8 mouse cellular contexts compared by ENCODE assay signal in genomic region chr3:96558159-96558558, GRCm38 (mm10). TPM values are rescaled to one million over a fixed set of nuclear protein-coding genes. Genes with fewer than 3 reads are reported as not detected.
A peak's percentile ranks its signal among the peaks of the same experiment; 100 is the strongest.
DNase-seq lines count a peak whose midpoint lies in the region; TF ChIP-seq lines count a peak whose summit lies in the region.

No protein-coding gene starts in this region.

- peaks cover 14% of the 10 kb centered on the region for H3K36me3 ChIP-seq in heart, adult 2 months (ENCODE audit: control insufficient read depth, insufficient read depth, low read length)
- H3K36me3 ChIP-seq in hindbrain, embryonic 10.5 days = peaks cover 24% of the 10 kb centered on the region

- H3K9me3 ChIP-seq in hindbrain, embryonic 10.5 days = no peaks in the 10 kb centered on the region

- DNase-seq in heart, adult 2 months = peak; percentile 61 to 75
- DNase-seq in heart, adult 18-20 months = no peak
- peak; percentile 52 for DNase-seq in embryo, embryonic 10 days (ENCODE audit: low spot score)
- DNase-seq in hindbrain, embryonic 10.5 days (ENCODE audit: low spot score) = no peak
- peak; percentile 46 for DNase-seq in liver
- no peak for DNase-seq in layer of hippocampus, postnatal 14 days (ENCODE audit: low spot score in 2 of 2)
- DNase-seq in cerebellum, adult 11-12 months = no peak

- no peaks in the 10 kb centered on the region for H3K27me3 ChIP-seq in heart, adult 2 months (ENCODE audit: control insufficient read depth, insufficient read depth, low read length)
- no peaks in the 10 kb centered on the region for H3K27me3 ChIP-seq in hindbrain, embryonic 10.5 days (ENCODE audit: insufficient read depth, poor library complexity, severe bottlenecking)

- TF ChIP-seq EP300 in heart, adult 2 months (IDR thresholded peaks at IDR 0.05; ENCODE audit: insufficient read depth, low read depth, low read length) = peak; percentile 60; the same call in 1 of the 2 replicates

- peaks cover 6% of the 10 kb centered on the region; the same call in 1 of the 2 replicates for H3K79me2 ChIP-seq in heart, adult 2 months (replicated peaks; ENCODE audit: control insufficient read depth, insufficient read depth, low read length)

- H3K4me1 ChIP-seq in heart, adult 2 months (ENCODE audit: control insufficient read depth, insufficient read depth, low read length) = peaks cover 19% of the 10 kb centered on the region
- H3K4me1 ChIP-seq in hindbrain, embryonic 10.5 days (replicated peaks) = peaks cover 53% of the 10 kb centered on the region
- H3K4me1 ChIP-seq in olfactory bulb, adult 2 months (ENCODE audit: control insufficient read depth, insufficient read depth, low read length) = peaks cover 3% of the 10 kb centered on the region

- peak; percentile 32 for TF ChIP-seq POLR2A in heart, adult 2 months (IDR thresholded peaks at IDR 0.05; ENCODE audit: insufficient read depth, low read depth, low read length)
- no peak for TF ChIP-seq POLR2A in olfactory bulb, adult 2 months (IDR thresholded peaks at IDR 0.05; ENCODE audit: insufficient read depth, low read depth, low read length)

- peak overlapping the region; percentile 77 for H3K4me3 ChIP-seq in heart, adult 2 months
- peak overlapping the region; percentile 75 for H3K4me3 ChIP-seq in hindbrain, embryonic 10.5 days
- H3K4me3 ChIP-seq in olfactory bulb, adult 2 months (ENCODE audit: insufficient read depth, low read depth, low read length) = peak overlapping the region; percentile 47

- intact Hi-C loops in heart, adult 2 months (cut with DNase I) = loop anchor here (10.0 kb wide), 1 partner anchor 563 kb away; the partner anchor contains the start of gene Plekho1

- under 1% methylated on average over 17 of the region's 17 CpGs for WGBS in heart, adult 2 months
- WGBS in hindbrain, embryonic 10.5 days = under 1% methylated on average over 17 of the region's 17 CpGs
- WGBS in olfactory bulb, adult 2 months = 2% methylated on average over 17 of the region's 17 CpGs

- H3K9ac ChIP-seq in heart, adult 2 months (ENCODE audit: low read depth, low read length) = peak overlapping the region; percentile 100

- TF ChIP-seq CTCF in heart, adult 2 months (IDR thresholded peaks at IDR 0.05) = no peak
- no peak for TF ChIP-seq CTCF in olfactory bulb, adult 2 months (IDR thresholded peaks at IDR 0.05; ENCODE audit: insufficient read depth, low read depth, low read length)

- H3K27ac ChIP-seq in heart, adult 2 months = peak overlapping the region; percentile 96
- peak overlapping the region; percentile 92 for H3K27ac ChIP-seq in hindbrain, embryonic 10.5 days
- H3K27ac ChIP-seq in olfactory bulb, adult 2 months (ENCODE audit: insufficient read depth, low read depth, low read length) = peak overlapping the region; percentile 46; the same call in 1 of the 2 replicates

RNA-seq across cellular contexts. Expression of gene Txnip, which starts 0.4 kb away (rescaled TPM):
- total RNA-seq in heart, adult 2 months (2021) = 100 to 1,000 TPM; 276 to 338 TPM
- 515 and 744 TPM in 2 replicates for polyA plus RNA-seq in heart, adult 2 months (2012; rRNA removed)
- 100 to 1,000 TPM; 435 to 530 TPM for total RNA-seq in heart, adult 18-20 months (2021)
- polyA plus RNA-seq in hindbrain, embryonic 10.5 days (2016; fragmentation: Nextera tagmentation; extraction: Ambion mirVana) = 36.3 and 38.1 TPM in 2 replicates
- polyA plus RNA-seq in olfactory bulb, adult 2 months (2012; ENCODE audit: insufficient read depth, insufficient read length, low replicate concordance, missing spikeins) = not detected in 2 replicates
- 10 to 100 TPM; 48.3 to 49.8 TPM for total RNA-seq in layer of hippocampus, postnatal 14 days (2021)

RNA-seq across cellular contexts. Expression of gene Gm16253, which starts 18.6 kb away (rescaled TPM):
- 1 to 10 TPM; 1.8 to 2.8 TPM for total RNA-seq in heart, adult 2 months (2021)
- polyA plus RNA-seq in heart, adult 2 months (2012; rRNA removed) = not detected in 2 replicates
- total RNA-seq in heart, adult 18-20 months (2021) = 1 to 10 TPM; 1.6 to 1.9 TPM
- 0.55 and 0.93 TPM in 2 replicates for polyA plus RNA-seq in hindbrain, embryonic 10.5 days (2016; fragmentation: Nextera tagmentation; extraction: Ambion mirVana)
- polyA plus RNA-seq in olfactory bulb, adult 2 months (2012; ENCODE audit: insufficient read depth, insufficient read length, low replicate concordance, missing spikeins) = not detected in 2 replicates
- not detected for total RNA-seq in layer of hippocampus, postnatal 14 days (2021)

RNA-seq across cellular contexts. Expression of gene Hfe2, which starts 33.2 kb away (rescaled TPM):
- 100 to 1,000 TPM; 289 to 295 TPM for total RNA-seq in heart, adult 2 months (2021)
- 199 and 261 TPM in 2 replicates for polyA plus RNA-seq in heart, adult 2 months (2012; rRNA removed)
- total RNA-seq in heart, adult 18-20 months (2021) = 100 to 1,000 TPM; 279 to 290 TPM
- 0.89 and 2.2 TPM in 2 replicates for polyA plus RNA-seq in hindbrain, embryonic 10.5 days (2016; fragmentation: Nextera tagmentation; extraction: Ambion mirVana)
- not detected in 2 replicates for polyA plus RNA-seq in olfactory bulb, adult 2 months (2012; ENCODE audit: insufficient read depth, insufficient read length, low replicate concordance, missing spikeins)
- total RNA-seq in layer of hippocampus, postnatal 14 days (2021) = under 1 TPM in 1 of 2 experiments, not detected in 1; 0.16 TPM

RNA-seq across cellular contexts. Expression of gene Polr3gl, which starts 35.8 kb away (rescaled TPM):
- total RNA-seq in heart, adult 2 months (2021) = 10 to 100 TPM; 24.3 to 35.0 TPM
- 20.1 and 21.9 TPM in 2 replicates for polyA plus RNA-seq in heart, adult 2 months (2012; rRNA removed)
- 10 to 100 TPM; 26.7 to 30.5 TPM for total RNA-seq in heart, adult 18-20 months (2021)
- 25.3 and 29.4 TPM in 2 replicates for polyA plus RNA-seq in hindbrain, embryonic 10.5 days (2016; fragmentation: Nextera tagmentation; extraction: Ambion mirVana)
- polyA plus RNA-seq in olfactory bulb, adult 2 months (2012; ENCODE audit: insufficient read depth, insufficient read length, low replicate concordance, missing spikeins) = not detected in 2 replicates
- 10 to 100 TPM; 26.7 to 29.7 TPM for total RNA-seq in layer of hippocampus, postnatal 14 days (2021)

RNA-seq across cellular contexts. Expression of gene Ankrd34a, which starts 38.3 kb away (rescaled TPM):
- 1 to 10 TPM; 1.3 to 2.4 TPM for total RNA-seq in heart, adult 2 months (2021)
- 2.1 and 3.1 TPM in 2 replicates for polyA plus RNA-seq in heart, adult 2 months (2012; rRNA removed)
- 1 to 10 TPM in 1 of 2 experiments, under 1 TPM in 1; 0.59 to 1.4 TPM for total RNA-seq in heart, adult 18-20 months (2021)
- 0.92 and 1.5 TPM in 2 replicates for polyA plus RNA-seq in hindbrain, embryonic 10.5 days (2016; fragmentation: Nextera tagmentation; extraction: Ambion mirVana)
- polyA plus RNA-seq in olfactory bulb, adult 2 months (2012; ENCODE audit: insufficient read depth, insufficient read length, low replicate concordance, missing spikeins) = not detected in 2 replicates
- total RNA-seq in layer of hippocampus, postnatal 14 days (2021) = 10 to 100 TPM; 45.9 to 51.8 TPM

Comparison
In these comparisons a context has a peak if more than half of its experiments do, and no peak if none do; other contexts are left out.
1. DNase-seq: peak in heart, adult 2 months (2 of 2), embryo, embryonic 10 days (single experiment) and liver (single experiment); none in heart, adult 18-20 months (0 of 2), hindbrain, embryonic 10.5 days (single experiment), layer of hippocampus, postnatal 14 days (0 of 2) and cerebellum, adult 11-12 months (single experiment).
2. H3K27ac ChIP-seq: peak in every context shown above with its lines; median percentile 96 in heart, adult 2 months; 92 in hindbrain, embryonic 10.5 days; 46 in olfactory bulb, adult 2 months.
3. RNA of gene Txnip, which starts 0.4 kb away (total RNA-seq): 435 to 530 TPM in heart, adult 18-20 months and 276 to 338 TPM in heart, adult 2 months; 48.3 to 49.8 TPM in layer of hippocampus, postnatal 14 days; every median in the first group is over 4 times any median in the second.
4. RNA of gene Hfe2, which starts 33.2 kb away (total RNA-seq): 289 to 295 TPM in heart, adult 2 months and 279 to 290 TPM in heart, adult 18-20 months; 0.16 TPM in layer of hippocampus, postnatal 14 days; every median in the first group is over 100 times any median in the second.
5. Peak in every context shown above with its lines, with median percentiles within 50 percentile points of each other: H3K4me3 ChIP-seq.